Mouse (Mus musculus) heart, adult 9 months (tissue): Measurements from ENCODE around the gene Enox2.

Experiments used
- DNase-seq, 2 experiments: peaks; one replicate each; pipeline ENCODE4 v3.0.0; 2022; ENCODE audit warnings: low spot score in 2 of 2

Enox2 gene

GRCm38 (mm10) chrX:49287700-49288563 lies at the start of gene Enox2:
TSS of gene Enox2 (minus strand) at chrX:49288259.
- peak; percentile 91 to 95 for DNase-seq

GRCm38 (mm10) chrX:49309496-49309895 lies 21.4 kb upstream of the Enox2 start:
- DNase-seq: no peak

- no peak for DNase-seq
Observed at GRCm38 (mm10) chrX:49306659-49307058, 18.6 kb upstream of the Enox2 start.

- DNase-seq: peak in 1 of 2 experiments; percentile 5
Observed at GRCm38 (mm10) chrX:49279918-49280586, 8.0 kb downstream of the Enox2 start.

- no peak for DNase-seq
Observed at GRCm38 (mm10) chrX:49273487-49274042, 14.5 kb downstream of the Enox2 start.

GRCm38 (mm10) chrX:49250816-49251215 lies 37.2 kb downstream of the Enox2 start:
- no peak for DNase-seq

GRCm38 (mm10) chrX:49225792-49226426 lies 62.1 kb downstream of the Enox2 start:
- no peak for DNase-seq

- DNase-seq: no peak
Observed at GRCm38 (mm10) chrX:49216422-49216821, 71.6 kb downstream of the Enox2 start.

- DNase-seq: peak in 1 of 2 experiments; percentile 2
Observed at GRCm38 (mm10) chrX:49196386-49196785, 91.7 kb downstream of the Enox2 start.

- DNase-seq: no peak
Observed at GRCm38 (mm10) chrX:49181136-49181535, 106.9 kb downstream of the Enox2 start.

- no peak for DNase-seq
Observed at GRCm38 (mm10) chrX:49178670-49179069, 109.4 kb downstream of the Enox2 start.

GRCm38 (mm10) chrX:49154280-49154679 lies 133.8 kb downstream of the Enox2 start:
- DNase-seq: no peak

GRCm38 (mm10) chrX:49124774-49125429 lies 163.2 kb downstream of the Enox2 start:
- no peak for DNase-seq

- peak in 1 of 2 experiments; percentile 2 for DNase-seq
Observed at GRCm38 (mm10) chrX:49116465-49116864, 171.6 kb downstream of the Enox2 start.

- no peak for DNase-seq
Observed at GRCm38 (mm10) chrX:49112412-49112811, 175.6 kb downstream of the Enox2 start.

- peak in 1 of 2 experiments; percentile 7 for DNase-seq
Observed at GRCm38 (mm10) chrX:49100542-49100941, 187.5 kb downstream of the Enox2 start.

GRCm38 (mm10) chrX:49096249-49096648 lies 191.8 kb downstream of the Enox2 start:
- DNase-seq: no peak

GRCm38 (mm10) chrX:49075055-49075454 lies 213.0 kb downstream of the Enox2 start:
- DNase-seq: no peak

- no peak for DNase-seq
Observed at GRCm38 (mm10) chrX:49073563-49073962, 214.5 kb downstream of the Enox2 start.

- no peak for DNase-seq
Observed at GRCm38 (mm10) chrX:49045118-49045517, 242.9 kb downstream of the Enox2 start.

- no peak for DNase-seq
Observed at GRCm38 (mm10) chrX:49009746-49010145, 278.3 kb downstream of the Enox2 start.

- DNase-seq: no peak
Observed at GRCm38 (mm10) chrX:49005655-49006054, 282.4 kb downstream of the Enox2 start.
